Mouse (Mus musculus) heart, embryonic 13.5 days (tissue): ENCODE measurements around the gene Lactb. TPM values are rescaled to one million over a fixed set of nuclear protein-coding genes. Genes with fewer than 3 reads are reported as not detected.

Experiments
- ATAC-seq: fragments of 200-750 bp; cut with Nextera tagmentation; 2 replicates; pipeline ENCODE4 v1.8.0; 2017; ENCODE audit warnings: moderate TSS enrichment; ENCODE audit not compliant: insufficient number of reproducible peaks, low FRiP score, low TSS enrichment; ENCODE audit errors: extremely low read depth
- H3K27ac ChIP-seq: fragments of 300-500 bp; sonication (generic); replicated peaks from 2 replicates; pipeline ENCODE4 v1.5.1; 2015; ENCODE audit warnings: moderate library complexity, mild to moderate bottlenecking, inconsistent platforms
- H3K27me3 ChIP-seq: fragments of 300-500 bp; sonication (generic); replicated peaks from 2 replicates; pipeline ENCODE4 v1.6.1; 2015; ENCODE audit warnings: mild to moderate bottlenecking, inconsistent platforms
- H3K36me3 ChIP-seq: fragments of 300-500 bp; sonication (generic); 2 replicates; pipeline ENCODE4 v1.6.1; 2015; ENCODE audit warnings: mild to moderate bottlenecking, inconsistent platforms
- H3K4me1 ChIP-seq: fragments of 300-500 bp; sonication (generic); 2 replicates; pipeline ENCODE4 v1.6.1; 2015; ENCODE audit warnings: inconsistent platforms
- H3K4me2 ChIP-seq: fragments of 300-500 bp; sonication (generic); 2 replicates; pipeline ENCODE4 v1.6.1; 2015; ENCODE audit warnings: inconsistent platforms, mild to moderate bottlenecking, moderate library complexity
- H3K4me3 ChIP-seq: fragments of 300-500 bp; sonication (generic); 2 replicates; pipeline ENCODE4 v1.5.1; 2015; ENCODE audit warnings: moderate library complexity, mild to moderate bottlenecking, inconsistent platforms
- H3K9ac ChIP-seq: fragments of 300-500 bp; sonication (generic); 2 replicates; pipeline ENCODE4 v1.6.1; 2015; ENCODE audit warnings: inconsistent platforms, mild to moderate bottlenecking, moderate library complexity
- H3K9me3 ChIP-seq: fragments of 300-500 bp; sonication (generic); 2 replicates; pipeline ENCODE4 v1.6.1; 2016; ENCODE audit warnings: inconsistent platforms
- WGBS: fragments of 180-500 bp; shearing (Covaris S2); methylation state at CpG from one replicate; pipeline ENCODE4 v1.1.7; 2015; ENCODE audit warnings: mixed read lengths; 5-methylcytosine and 5-hydroxymethylcytosine counted together
- polyA plus RNA-seq: library from polyadenylated mRNA; unstranded; fragments of >200 nt; fragmentation: Nextera tagmentation; extraction: Ambion mirVana; gene quantifications from 2 replicates; pipeline ENCODE4 v1.2.1, GENCODE M21; 2015

Gene Lactb
- polyA plus RNA-seq, 1 experiment from 2014 or later = 7.0 TPM

GRCm38 (mm10) chr9:66910677-66911076 lies 64.6 kb downstream of the Lactb start:
- Histone ChIP-seq H3K36me3 (peaks cover 4% of the 10 kb centered on the region; the same call in 1 of the 2 replicates), H3K4me2 (no peak overlapping the region), H3K4me3 (no peak overlapping the region), H3K9ac (no peak overlapping the region), H3K4me1 (peaks cover 60% of the 10 kb centered on the region), H3K9me3 (no peaks in the 10 kb centered on the region), H3K27ac (no peak overlapping the region), H3K27me3 (no peaks in the 10 kb centered on the region)
- no peak for ATAC-seq
- WGBS = 90% methylated on average over 5 of the region's 5 CpGs

GRCm38 (mm10) chr9:66909922-66910321 lies 65.4 kb downstream of the Lactb start:
- WGBS = 75% methylated on average over 7 of the region's 7 CpGs
- ATAC-seq = no peak

GRCm38 (mm10) chr9:66907746-66908397 lies 67.4 kb downstream of the Lactb start:
- 84% methylated on average over 5 of the region's 5 CpGs for WGBS
- Histone ChIP-seq H3K9ac (no peak overlapping the region), H3K27ac (no peak overlapping the region), H3K36me3 (peaks cover 2% of the 10 kb centered on the region; the same call in 1 of the 2 replicates), H3K27me3 (no peaks in the 10 kb centered on the region), H3K4me1 (peaks cover 36% of the 10 kb centered on the region), H3K4me2 (no peak overlapping the region), H3K9me3 (no peaks in the 10 kb centered on the region), H3K4me3 (no peak overlapping the region)
- no peak for ATAC-seq

More at GRCm38 (mm10) chr9:66909922-66910321, 65.4 kb downstream of the Lactb start:
- Histone ChIP-seq H3K27ac (no peak overlapping the region), H3K36me3 (peaks cover 4% of the 10 kb centered on the region; the same call in 1 of the 2 replicates), H3K4me3 (no peak overlapping the region), H3K4me1 (peaks cover 53% of the 10 kb centered on the region), H3K27me3 (no peaks in the 10 kb centered on the region), H3K9ac (no peak overlapping the region), H3K9me3 (no peaks in the 10 kb centered on the region), H3K4me2 (no peak overlapping the region)

GRCm38 (mm10) chr9:66907126-66907525 lies 68.2 kb downstream of the Lactb start:
- Histone ChIP-seq H3K36me3 (no peaks in the 10 kb centered on the region), H3K9ac (no peak overlapping the region), H3K9me3 (no peaks in the 10 kb centered on the region), H3K27me3 (no peaks in the 10 kb centered on the region), H3K4me2 (no peak overlapping the region), H3K4me1 (peaks cover 34% of the 10 kb centered on the region), H3K4me3 (no peak overlapping the region), H3K27ac (no peak overlapping the region)
- ATAC-seq = no peak
- 79% methylated on average over 8 of the region's 8 CpGs for WGBS

- Histone ChIP-seq H3K4me2 (no peak overlapping the region), H3K4me1 (peaks cover 31% of the 10 kb centered on the region), H3K9me3 (0 out of 2 replicates have a peak, but pooled peaks cover 4% of the 10 kb centered on the region), H3K27ac (no peak overlapping the region), H3K9ac (no peak overlapping the region), H3K27me3 (no peaks in the 10 kb centered on the region), H3K36me3 (0 out of 2 replicates have a peak, but pooled peaks cover 2% of the 10 kb centered on the region), H3K4me3 (no peak overlapping the region)
- ATAC-seq = no peak
- WGBS = 75% methylated on average over 9 of the region's 9 CpGs
Observed at GRCm38 (mm10) chr9:66905990-66906389, 69.3 kb downstream of the Lactb start.

Other genes starting within 250 kb of the Lactb start
- 6.5 and 7.5 TPM in 2 replicates for gene Aph1b, start 180.0 kb downstream of the Lactb start, polyA plus RNA-seq
- 0.48 and 0.78 TPM in 2 replicates for gene Gm10647, start 178.4 kb downstream of the Lactb start, polyA plus RNA-seq
- gene Aph1c, start 140.8 kb downstream of the Lactb start, polyA plus RNA-seq = 1.7 and 1.8 TPM in 2 replicates
- 15.1 and 17.1 TPM in 2 replicates for gene Rab8b, start 55.8 kb downstream of the Lactb start, polyA plus RNA-seq
- gene Rps27l, start 29.4 kb downstream of the Lactb start, polyA plus RNA-seq = 523 and 569 TPM in 2 replicates
- 3,954 and 4,354 TPM in 2 replicates for gene Tpm1, start 73.9 kb upstream of the Lactb start, polyA plus RNA-seq